Mouse (Mus musculus) retina, postnatal 1 day (tissue): ENCODE results near the gene Ror1.

Experiments
- DNase-seq: peaks from one replicate; pipeline ENCODE4 v3.0.0-alpha.2; 2012

Gene Ror1

GRCm38 (mm10) chr4:100119431-100119830, 23.8 kb downstream of the Ror1 start:
- no peak for DNase-seq

- no peak for DNase-seq
Observed at GRCm38 (mm10) chr4:100120547-100120946, 25.0 kb downstream of the Ror1 start.

- DNase-seq = no peak
Observed at GRCm38 (mm10) chr4:100122436-100122835, 26.8 kb downstream of the Ror1 start.

- no peak for DNase-seq
Observed at GRCm38 (mm10) chr4:100123519-100123918, 27.9 kb downstream of the Ror1 start.

GRCm38 (mm10) chr4:100124056-100124455, 28.5 kb downstream of the Ror1 start:
- DNase-seq = no peak

- no peak for DNase-seq
Observed at GRCm38 (mm10) chr4:100124935-100125334, 29.3 kb downstream of the Ror1 start.

- DNase-seq = no peak
Observed at GRCm38 (mm10) chr4:100126531-100127310, 31.1 kb downstream of the Ror1 start.

- no peak for DNase-seq
Observed at GRCm38 (mm10) chr4:100128026-100128922, 32.7 kb downstream of the Ror1 start.

GRCm38 (mm10) chr4:100129201-100129600, 33.6 kb downstream of the Ror1 start:
- DNase-seq = no peak

- no peak for DNase-seq
Observed at GRCm38 (mm10) chr4:100130771-100131475, 35.3 kb downstream of the Ror1 start.

GRCm38 (mm10) chr4:100131488-100131887, 35.9 kb downstream of the Ror1 start:
- DNase-seq = no peak

GRCm38 (mm10) chr4:100132261-100132660, 36.7 kb downstream of the Ror1 start:
- no peak for DNase-seq

- DNase-seq = no peak
Observed at GRCm38 (mm10) chr4:100136046-100136445, 40.5 kb downstream of the Ror1 start.

GRCm38 (mm10) chr4:100137102-100137835, 41.7 kb downstream of the Ror1 start:
- DNase-seq = no peak

GRCm38 (mm10) chr4:100141626-100142025, 46.0 kb downstream of the Ror1 start:
- DNase-seq = no peak

- DNase-seq = no peak
Observed at GRCm38 (mm10) chr4:100144744-100145143, 49.2 kb downstream of the Ror1 start.

GRCm38 (mm10) chr4:100150797-100151196, 55.2 kb downstream of the Ror1 start:
- no peak for DNase-seq

GRCm38 (mm10) chr4:100154560-100155130, 59.1 kb downstream of the Ror1 start:
- peak; percentile 64 for DNase-seq

- DNase-seq = no peak
Observed at GRCm38 (mm10) chr4:100155731-100156130, 60.1 kb downstream of the Ror1 start.

GRCm38 (mm10) chr4:100158401-100158800, 62.8 kb downstream of the Ror1 start:
- no peak for DNase-seq

- DNase-seq = no peak
Observed at GRCm38 (mm10) chr4:100160156-100160555, 64.6 kb downstream of the Ror1 start.

- no peak for DNase-seq
Observed at GRCm38 (mm10) chr4:100165790-100166189, 70.2 kb downstream of the Ror1 start.
